Mouse (Mus musculus): ENCODE results near the gene Kif3b.

DNA sequence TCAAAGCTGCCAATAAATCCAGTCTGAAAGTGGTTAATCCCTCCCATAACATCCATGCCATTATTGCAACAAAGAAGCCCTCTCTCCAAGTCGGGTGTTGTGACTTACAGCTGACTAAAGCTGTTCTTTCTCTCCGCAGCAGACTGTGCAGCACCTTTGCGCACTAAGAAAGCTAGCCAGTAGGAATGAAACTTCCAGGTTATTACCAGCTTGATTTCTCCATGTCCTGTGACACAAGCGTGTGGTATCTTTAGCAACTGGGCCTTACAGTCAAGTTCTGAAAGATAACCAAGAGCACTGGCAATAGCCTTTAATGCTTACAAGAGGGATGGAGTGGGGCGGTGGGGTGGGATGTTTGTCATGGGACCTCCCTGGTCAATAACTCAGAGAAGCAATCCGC, 7.3 kb upstream of the Kif3b start:
- TF ChIP-seq CTCF (IDR thresholded peaks at IDR 0.05; ENCODE audit: low read depth) (no peak), EP300 (optimal IDR thresholded peaks at IDR 0.05) (no peak)

Data from stomach, postnatal 0 days (tissue).